Mouse (Mus musculus): Measurements from ENCODE around the gene 4933427I04Rik.

4933427I04Rik gene

DNA sequence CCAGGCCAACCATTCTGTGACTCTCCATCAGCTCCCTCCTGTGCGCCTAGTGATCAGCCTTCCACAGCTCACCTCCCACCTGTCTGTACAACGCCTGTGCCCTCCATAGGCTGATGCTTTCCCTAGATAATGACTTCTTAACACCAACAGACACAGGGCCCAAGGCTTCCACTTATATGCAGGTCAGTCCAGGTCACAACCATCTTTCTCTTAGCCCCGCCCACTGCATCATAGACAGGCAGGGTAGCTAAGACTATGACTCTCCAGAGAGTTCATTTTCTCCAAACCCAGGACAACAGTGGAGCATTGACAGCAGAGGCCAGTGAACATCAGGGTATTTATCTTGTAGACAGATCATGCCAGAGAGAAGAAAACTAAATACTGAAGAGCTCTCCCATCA lies at the start of gene 4933427I04Rik:
Gene 4933427I04Rik, plus strand, starts transcription at position 301 of the 400 bp plus-strand sequence.
- DNase-seq (ENCODE audit: low read depth, low spot score), result no peak

DNA sequence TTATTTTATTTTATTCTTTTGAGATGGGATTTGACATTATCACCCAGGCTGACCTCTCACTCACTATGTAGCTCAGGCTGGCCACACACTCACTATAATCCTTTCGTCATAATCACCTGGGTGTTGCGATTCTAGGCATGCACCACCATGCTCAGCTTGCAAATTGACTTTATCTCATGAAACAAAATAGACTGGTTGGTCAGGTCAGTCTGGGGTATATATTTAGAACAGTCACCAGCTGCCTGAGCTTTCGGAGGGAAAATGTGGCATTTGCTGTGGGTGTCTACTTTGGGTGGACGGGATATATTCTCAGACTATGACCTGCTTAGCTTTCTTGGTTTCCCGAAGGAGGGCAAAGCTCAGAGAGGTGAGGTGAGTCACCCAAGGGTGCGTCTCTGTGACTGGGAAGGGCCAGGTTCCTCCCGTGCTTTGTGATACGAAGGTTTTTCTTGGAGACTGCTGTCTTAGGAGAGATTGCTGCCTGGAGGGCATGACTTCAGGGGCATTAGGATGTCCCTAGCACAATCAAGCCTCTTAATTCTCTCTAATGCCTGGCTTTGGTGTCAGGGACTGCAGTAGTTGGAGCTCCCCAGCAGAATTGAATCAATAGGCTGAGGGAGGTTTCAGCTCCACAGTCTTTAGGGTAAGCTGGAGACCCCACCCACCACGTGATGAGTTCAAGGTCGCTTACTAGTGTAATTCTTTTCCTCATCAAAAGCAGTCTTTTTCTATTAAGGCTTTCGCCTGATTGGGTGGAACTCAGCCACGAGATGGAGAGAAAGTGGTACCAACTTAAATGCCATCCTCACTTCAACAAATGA lies 48.8 kb upstream of the 4933427I04Rik start:
- peak; percentile 27 for DNase-seq (ENCODE audit: low read depth, low spot score)

DNA sequence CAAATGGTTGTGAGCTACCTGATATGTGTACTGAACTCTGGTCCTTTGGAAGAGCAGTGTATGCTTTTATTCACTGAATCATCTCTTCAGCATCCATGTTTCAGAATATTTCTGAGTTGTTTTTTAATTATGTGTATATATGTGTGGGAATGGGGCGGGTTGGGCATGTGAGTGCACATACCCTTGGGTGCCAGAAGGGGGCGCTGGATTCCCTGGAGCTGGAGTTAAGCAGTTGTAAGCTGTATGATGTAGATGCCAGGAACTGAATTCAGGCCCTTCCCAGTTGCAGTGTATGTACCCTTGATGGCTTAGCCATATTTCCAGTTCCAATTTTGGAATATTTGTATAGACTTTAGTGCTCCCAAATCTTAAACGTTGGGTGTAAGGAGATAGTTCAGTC lies 47.0 kb upstream of the 4933427I04Rik start:
- DNase-seq (ENCODE audit: low read depth, low spot score), result no peak

DNA sequence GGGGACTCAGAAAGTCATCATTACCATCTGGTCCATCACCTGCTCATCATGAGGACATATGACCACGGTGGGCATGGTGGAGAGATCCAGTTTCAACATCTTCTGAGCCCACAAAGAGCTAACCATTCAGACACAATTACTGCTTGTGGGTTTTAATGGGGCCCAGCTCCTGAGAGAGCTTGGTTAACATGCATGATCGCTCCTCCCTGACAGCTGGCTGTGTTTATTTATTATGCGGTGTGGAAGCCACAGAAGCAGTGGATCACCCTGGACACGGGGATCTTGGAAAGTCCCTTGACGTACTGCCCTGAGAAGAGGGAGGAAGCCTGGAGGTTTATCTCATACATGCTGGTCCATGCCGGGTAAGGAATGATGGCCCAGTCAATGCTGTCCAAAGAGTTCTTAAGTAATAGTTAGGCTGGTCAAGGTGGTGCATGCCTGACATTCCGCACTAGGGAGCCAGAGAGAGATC lies 45.4 kb upstream of the 4933427I04Rik start:
- DNase-seq (ENCODE audit: low read depth, low spot score), result no peak

GRCm38 (mm10) chr4:123819093-123819610 lies 40.3 kb upstream of the 4933427I04Rik start:
- peak; percentile 79 for DNase-seq (ENCODE audit: low read depth, low spot score)

- peak; percentile 39 for DNase-seq (ENCODE audit: low read depth, low spot score)
These were observed 17.4 kb upstream of the 4933427I04Rik start for GRCm38 (mm10) chr4:123842126-123842525.

DNA sequence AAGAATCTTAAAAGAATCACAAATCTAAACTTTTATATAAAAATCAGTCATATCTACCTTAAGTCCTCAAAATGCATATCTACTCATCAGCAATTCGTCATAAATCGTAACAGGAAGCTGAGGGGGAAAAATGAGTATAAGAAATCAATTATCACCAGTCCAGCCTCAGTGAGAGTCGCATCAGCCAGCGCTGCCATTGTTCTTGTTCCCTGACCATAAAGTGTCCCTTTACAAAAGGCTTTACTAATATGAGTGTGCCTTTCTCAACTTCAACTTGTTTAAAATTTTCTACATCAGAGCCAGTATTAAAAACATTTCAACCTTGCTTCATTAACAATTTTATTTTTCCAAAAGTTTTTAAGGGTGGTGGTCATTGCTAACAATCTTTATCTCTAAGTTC lies 2.6 kb upstream of the 4933427I04Rik start:
- no peak for DNase-seq (ENCODE audit: low read depth, low spot score)

- no peak for DNase-seq (ENCODE audit: low read depth, low spot score)
These were observed 1.4 kb upstream of the 4933427I04Rik start for GRCm38 (mm10) chr4:123858090-123858489.

DNA sequence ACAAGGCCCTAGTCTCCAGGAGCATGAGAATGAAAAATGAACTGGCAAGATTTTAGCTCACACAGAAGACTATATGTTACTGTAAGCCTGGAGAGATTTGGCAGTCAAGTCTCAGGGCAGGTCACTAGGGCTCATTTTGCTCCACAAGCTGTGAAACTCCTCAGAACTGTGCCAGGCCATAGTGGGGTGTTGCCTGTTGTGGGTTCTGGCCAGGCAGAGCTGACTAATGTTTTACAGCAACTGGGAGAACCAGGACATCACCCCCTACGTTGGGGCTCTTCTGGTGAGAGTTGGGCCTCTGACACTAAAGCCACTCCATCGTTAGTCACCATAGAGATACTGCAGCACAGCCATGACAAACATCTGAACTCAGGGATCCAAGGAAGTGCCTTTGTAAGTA lies 324 bp downstream of the 4933427I04Rik start:
- DNase-seq (ENCODE audit: low read depth, low spot score), result no peak

DNA sequence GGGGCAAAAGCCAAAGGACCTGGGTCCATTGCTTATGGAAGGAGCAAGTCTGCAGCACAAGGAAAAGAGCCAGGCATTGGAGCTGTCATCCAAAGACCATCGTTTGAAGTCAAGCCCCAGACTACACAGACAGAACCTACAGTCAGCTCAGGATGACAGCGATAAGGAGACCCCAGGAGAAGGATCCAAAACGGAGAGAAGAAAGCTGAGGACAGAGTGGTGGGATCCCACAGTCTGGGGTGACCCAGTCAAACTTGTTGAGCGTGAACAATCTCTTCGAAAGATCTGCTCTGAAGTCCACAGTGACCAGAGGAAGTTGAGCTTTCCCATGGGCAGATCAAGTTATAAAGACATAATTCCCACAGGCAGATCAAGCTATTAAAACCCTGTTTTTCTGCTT lies 1.1 kb downstream of the 4933427I04Rik start:
- no peak for DNase-seq (ENCODE audit: low read depth, low spot score)

- DNase-seq (ENCODE audit: low read depth, low spot score), result no peak
These were observed 34.2 kb downstream of the 4933427I04Rik start for GRCm38 (mm10) chr4:123893726-123894125.

- no peak for DNase-seq (ENCODE audit: low read depth, low spot score)
These were observed 34.8 kb downstream of the 4933427I04Rik start for GRCm38 (mm10) chr4:123894295-123894694.

GRCm38 (mm10) chr4:123898696-123899095 lies 39.2 kb downstream of the 4933427I04Rik start:
- DNase-seq (ENCODE audit: low read depth, low spot score), result peak; percentile 56

DNA sequence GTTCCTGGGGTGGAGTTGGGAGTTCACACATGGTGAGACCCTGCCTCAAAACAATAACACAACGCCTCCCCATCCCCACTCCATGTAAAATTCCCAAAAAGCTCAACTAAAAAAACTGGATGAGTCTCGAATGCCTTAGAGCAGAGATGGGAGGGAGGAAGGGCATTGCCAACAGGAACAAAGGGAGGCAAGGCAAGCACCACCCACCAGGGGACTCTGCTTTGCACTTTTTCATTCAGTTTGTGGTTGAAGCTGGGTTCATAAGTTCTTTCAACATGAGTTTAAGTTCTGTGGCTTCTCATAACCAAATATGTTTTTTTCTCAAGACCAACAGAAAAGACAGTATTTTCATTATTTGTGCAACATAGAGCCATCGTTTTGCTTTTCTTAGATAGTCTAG lies 44.0 kb downstream of the 4933427I04Rik start:
- no peak for DNase-seq (ENCODE audit: low read depth, low spot score)

DNA sequence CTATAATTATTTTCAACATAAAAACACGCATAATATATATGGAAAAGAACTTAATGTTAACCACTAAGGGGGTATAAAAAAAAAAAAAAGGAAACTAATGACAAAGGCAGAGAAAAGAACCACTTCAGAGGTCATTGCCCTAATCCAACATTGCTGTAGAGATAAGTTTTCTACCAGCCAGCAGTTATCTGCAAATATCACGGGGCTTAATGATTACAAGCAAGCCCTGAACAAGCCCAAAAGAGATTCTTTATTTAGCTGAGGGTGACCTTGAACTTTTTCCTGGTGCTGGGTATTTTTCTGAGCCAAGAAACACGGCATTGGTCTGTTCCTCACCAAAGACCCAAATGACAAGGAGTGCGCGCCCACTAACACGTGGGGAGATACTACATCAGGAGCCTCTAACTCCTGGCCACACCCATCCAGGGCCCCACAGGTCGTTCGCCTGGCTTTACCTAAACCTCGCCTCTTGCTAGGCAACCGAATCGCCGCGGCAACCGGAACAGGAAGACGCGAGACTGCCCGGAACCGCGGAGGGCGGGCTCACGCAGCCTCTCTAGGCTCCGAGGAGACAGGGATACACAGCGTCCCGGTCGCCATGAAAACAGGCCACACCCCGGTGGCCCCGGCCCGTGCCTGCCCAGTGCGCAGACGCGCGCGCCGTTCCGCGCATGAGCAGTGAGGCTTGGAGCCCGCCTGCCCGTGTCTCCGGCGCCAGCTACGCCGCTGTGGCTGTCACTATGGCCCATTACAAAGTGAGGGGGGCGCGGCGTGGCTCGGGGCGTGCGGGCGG lies 45.0 kb downstream of the 4933427I04Rik start, which contains the start of gene Mycbp:
Gene Mycbp, plus strand, starts transcription at position 500 of the 793 bp plus-strand sequence.
- DNase-seq (ENCODE audit: low read depth, low spot score), result peak; percentile 98

GRCm38 (mm10) chr4:123905126-123905668 lies 45.7 kb downstream of the 4933427I04Rik start:
- DNase-seq (ENCODE audit: low read depth, low spot score), result peak; percentile 57

- no peak for DNase-seq (ENCODE audit: low read depth, low spot score)
These were observed 52.0 kb downstream of the 4933427I04Rik start for GRCm38 (mm10) chr4:123911503-123911902.

DNA sequence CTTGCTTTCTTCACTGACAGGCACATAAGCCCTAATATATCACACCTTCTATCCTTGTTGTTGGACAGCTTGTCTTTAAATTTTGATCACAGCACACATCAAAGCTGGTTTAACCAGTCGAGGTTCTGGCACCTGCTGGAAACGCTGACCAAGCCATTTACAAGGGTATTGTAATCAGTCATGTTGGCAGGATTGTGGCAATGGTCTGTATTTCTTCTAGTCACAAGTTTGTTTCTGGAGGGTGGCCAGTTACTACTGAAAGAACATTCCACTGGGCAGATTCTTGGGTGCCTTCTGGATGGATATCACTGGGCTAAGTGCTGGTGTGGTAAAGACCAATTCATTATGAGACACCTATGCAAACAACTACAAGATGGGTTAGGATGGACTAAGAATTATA lies 53.0 kb downstream of the 4933427I04Rik start:
- DNase-seq (ENCODE audit: low read depth, low spot score), result no peak
